Mouse (Mus musculus): ENCODE data around the gene Hsd17b1. TPM values are rescaled to one million over a fixed set of nuclear protein-coding genes. Genes with fewer than 3 reads are reported as not detected.

The Hsd17b1 gene
- total RNA-seq, 2 experiments from 2014 or later: not detected

GRCm38 (mm10) chr11:101083083-101083697, 5.0 kb downstream of the Hsd17b1 start:
- ATAC-seq (replicated peaks; ENCODE audit: low FRiP score, poor library complexity, severe bottlenecking): no peak

- ATAC-seq (replicated peaks; ENCODE audit: low FRiP score, poor library complexity, severe bottlenecking): no peak
Observed at GRCm38 (mm10) chr11:101084246-101084645, 6.0 kb downstream of the Hsd17b1 start.

GRCm38 (mm10) chr11:101084811-101085210, 6.6 kb downstream of the Hsd17b1 start:
- no peak for ATAC-seq (replicated peaks; ENCODE audit: low FRiP score, poor library complexity, severe bottlenecking)

- no peak for ATAC-seq (replicated peaks; ENCODE audit: low FRiP score, poor library complexity, severe bottlenecking)
Observed at GRCm38 (mm10) chr11:101085617-101086322, 7.6 kb downstream of the Hsd17b1 start.

GRCm38 (mm10) chr11:101086323-101086674, 8.1 kb downstream of the Hsd17b1 start:
- no peak for ATAC-seq (replicated peaks; ENCODE audit: low FRiP score, poor library complexity, severe bottlenecking)

- peak; percentile 78 for ATAC-seq (replicated peaks; ENCODE audit: low FRiP score, poor library complexity, severe bottlenecking)
Observed at GRCm38 (mm10) chr11:101086756-101087681, 8.8 kb downstream of the Hsd17b1 start, which contains the start of gene Mlx. Gene Mlx, plus strand, starts transcription at chr11:101087277.

GRCm38 (mm10) chr11:101087682-101088055, 9.5 kb downstream of the Hsd17b1 start:
- no peak for ATAC-seq (replicated peaks; ENCODE audit: low FRiP score, poor library complexity, severe bottlenecking)

GRCm38 (mm10) chr11:101089931-101090330, 11.7 kb downstream of the Hsd17b1 start:
- no peak for ATAC-seq (replicated peaks; ENCODE audit: low FRiP score, poor library complexity, severe bottlenecking)

GRCm38 (mm10) chr11:101094930-101095313, 16.7 kb downstream of the Hsd17b1 start:
- peak; percentile 10 for ATAC-seq (replicated peaks; ENCODE audit: low FRiP score, poor library complexity, severe bottlenecking)

- ATAC-seq (replicated peaks; ENCODE audit: low FRiP score, poor library complexity, severe bottlenecking): peak; percentile 97
Observed at GRCm38 (mm10) chr11:101095314-101096024, 17.3 kb downstream of the Hsd17b1 start, which contains the start of gene Psmc3ip. Gene Psmc3ip, minus strand, starts transcription at chr11:101095436.

- ATAC-seq (replicated peaks; ENCODE audit: low FRiP score, poor library complexity, severe bottlenecking): no peak
Observed at GRCm38 (mm10) chr11:101098231-101098630, 20.0 kb downstream of the Hsd17b1 start.

- ATAC-seq (replicated peaks; ENCODE audit: low FRiP score, poor library complexity, severe bottlenecking): no peak
Observed at GRCm38 (mm10) chr11:101103011-101103410, 24.8 kb downstream of the Hsd17b1 start.

GRCm38 (mm10) chr11:101109351-101109750, 31.1 kb downstream of the Hsd17b1 start:
- no peak for ATAC-seq (replicated peaks; ENCODE audit: low FRiP score, poor library complexity, severe bottlenecking)

GRCm38 (mm10) chr11:101110708-101111107, 32.5 kb downstream of the Hsd17b1 start:
- no peak for ATAC-seq (replicated peaks; ENCODE audit: low FRiP score, poor library complexity, severe bottlenecking)

GRCm38 (mm10) chr11:101111178-101111577, 33.0 kb downstream of the Hsd17b1 start:
- no peak for ATAC-seq (replicated peaks; ENCODE audit: low FRiP score, poor library complexity, severe bottlenecking)

GRCm38 (mm10) chr11:101112186-101112585, 34.0 kb downstream of the Hsd17b1 start:
- no peak for ATAC-seq (replicated peaks; ENCODE audit: low FRiP score, poor library complexity, severe bottlenecking)

GRCm38 (mm10) chr11:101115564-101115963, 37.4 kb downstream of the Hsd17b1 start:
- no peak for ATAC-seq (replicated peaks; ENCODE audit: low FRiP score, poor library complexity, severe bottlenecking)

- ATAC-seq (replicated peaks; ENCODE audit: low FRiP score, poor library complexity, severe bottlenecking): no peak
Observed at GRCm38 (mm10) chr11:101118105-101118504, 39.9 kb downstream of the Hsd17b1 start.

- ATAC-seq (replicated peaks; ENCODE audit: low FRiP score, poor library complexity, severe bottlenecking): peak; percentile 67
Observed at GRCm38 (mm10) chr11:101119131-101119760, 41.0 kb downstream of the Hsd17b1 start.

Measured in erythroid progenitor cell, adult 5-6 weeks (primary cell).